Mouse (Mus musculus): ENCODE measurements at regions not wholly inside any gene's neighbourhood (a gene's known extent, or its start where the extent isn't known, plus 50 kb on each side); places are given as distances from the start of the nearest gene placed in this dataset.
"Not testable (repeated sequence)": the region's sequence is repeated elsewhere in the genome, so short reads cannot be mapped to it uniquely, and the experiment has no call there.

- intact Hi-C loops (cut with DNase I): no loop called here
Measured at GRCm38 (mm10) chr3:111194541-111194940, 943.7 kb upstream of the Prmt6 start.

GRCm38 (mm10) chr3:111166698-111167097 lies 915.9 kb upstream of the Prmt6 start:
- DNase-seq: no peak
- intact Hi-C loops (cut with DNase I): no loop called here

More at GRCm38 (mm10) chr3:111194541-111194940, 943.7 kb upstream of the Prmt6 start:
- DNase-seq: no peak

- intact Hi-C loops (cut with DNase I); DNase-seq: not testable (repeated sequence)
Measured at GRCm38 (mm10) chr3:111141196-111141595, 890.4 kb upstream of the Prmt6 start.

- DNase-seq: no peak
- intact Hi-C loops (cut with DNase I): no loop called here
Measured at GRCm38 (mm10) chr3:111108982-111109381, 858.2 kb upstream of the Prmt6 start.

GRCm38 (mm10) chr3:111102646-111103045 lies 851.8 kb upstream of the Prmt6 start:
- DNase-seq: no peak
- intact Hi-C loops (cut with DNase I): no loop called here

GRCm38 (mm10) chr3:111074311-111074710 lies 823.5 kb upstream of the Prmt6 start:
- intact Hi-C loops (cut with DNase I): no loop called here
- no peak for DNase-seq

GRCm38 (mm10) chr3:111070301-111070700 lies 819.5 kb upstream of the Prmt6 start:
- DNase-seq: no peak
- intact Hi-C loops (cut with DNase I): no loop called here

GRCm38 (mm10) chr3:111069843-111070242 lies 819.0 kb upstream of the Prmt6 start:
- intact Hi-C loops (cut with DNase I): loop anchor here (5.0 kb wide), 3 partner anchors 928 to 1538 kb away; partner anchors contain the start of gene Ntng1
- no peak for DNase-seq

GRCm38 (mm10) chr3:111069156-111069555 lies 818.4 kb upstream of the Prmt6 start:
- intact Hi-C loops (cut with DNase I): loop anchor here (5.0 kb wide), 3 partner anchors 927 to 1537 kb away; partner anchors contain the start of gene Ntng1
- DNase-seq: peak; percentile 2 to 17

GRCm38 (mm10) chr3:111049638-111050037 lies 798.8 kb upstream of the Prmt6 start:
- DNase-seq: no peak
- intact Hi-C loops (cut with DNase I): no loop called here

Data from heart, postnatal 10 days (tissue).